Mouse (Mus musculus) layer of hippocampus, postnatal 10 days (tissue): ENCODE data around the gene Adh1. TPM values are rescaled to one million over a fixed set of nuclear protein-coding genes. Genes with fewer than 3 reads are reported as not detected.

Experiments
- DNase-seq, 2 experiments: peaks; one replicate each; pipeline ENCODE4 v3.0.0; 2021; ENCODE audit warnings: low spot score in 2 of 2
- total RNA-seq, 2 experiments: library from RNA; stranded (reverse); gene quantifications; 2 replicates each; pipeline ENCODE4 v1.2.3; 2021

The Adh1 gene
- total RNA-seq, 2 experiments from 2014 or later: 1.4 to 1.7 TPM

- DNase-seq: no peak
These were observed 25.2 kb downstream of the Adh1 start for GRCm38 (mm10) chr3:138285986-138286385.

- no peak for DNase-seq
These were observed 26.9 kb downstream of the Adh1 start for GRCm38 (mm10) chr3:138287686-138288085.

GRCm38 (mm10) chr3:138290672-138291071 lies 29.9 kb downstream of the Adh1 start:
- no peak for DNase-seq

GRCm38 (mm10) chr3:138291529-138292117 lies 30.8 kb downstream of the Adh1 start:
- no peak for DNase-seq

- DNase-seq: no peak
These were observed 32.6 kb downstream of the Adh1 start for GRCm38 (mm10) chr3:138293298-138293895.

- no peak for DNase-seq
These were observed 39.3 kb downstream of the Adh1 start for GRCm38 (mm10) chr3:138300130-138300529.

- DNase-seq: no peak
These were observed 41.9 kb downstream of the Adh1 start for GRCm38 (mm10) chr3:138302676-138303075.

- DNase-seq: no peak
These were observed 43.1 kb downstream of the Adh1 start for GRCm38 (mm10) chr3:138303771-138304488.

GRCm38 (mm10) chr3:138304489-138304871 lies 43.7 kb downstream of the Adh1 start:
- no peak for DNase-seq

GRCm38 (mm10) chr3:138305486-138306289 lies 44.9 kb downstream of the Adh1 start:
- no peak for DNase-seq

GRCm38 (mm10) chr3:138306290-138306683 lies 45.5 kb downstream of the Adh1 start:
- DNase-seq: no peak

GRCm38 (mm10) chr3:138309910-138310309 lies 49.1 kb downstream of the Adh1 start:
- DNase-seq: no peak

GRCm38 (mm10) chr3:138311015-138311414 lies 50.2 kb downstream of the Adh1 start:
- no peak for DNase-seq

GRCm38 (mm10) chr3:138312965-138313364 lies 52.2 kb downstream of the Adh1 start, which contains the start of gene Adh6a:
Adh6a (plus strand) TSS chr3:138313286.
- no peak for DNase-seq

GRCm38 (mm10) chr3:138316908-138317472 lies 56.2 kb downstream of the Adh1 start:
- no peak for DNase-seq

GRCm38 (mm10) chr3:138325001-138325400 lies 64.2 kb downstream of the Adh1 start:
- DNase-seq: no peak

- no peak for DNase-seq
These were observed 64.7 kb downstream of the Adh1 start for GRCm38 (mm10) chr3:138325466-138325865.

- no peak for DNase-seq
These were observed 73.1 kb downstream of the Adh1 start for GRCm38 (mm10) chr3:138333910-138334309.

GRCm38 (mm10) chr3:138334320-138334719 lies 73.5 kb downstream of the Adh1 start:
- no peak for DNase-seq

- no peak for DNase-seq
These were observed 74.8 kb downstream of the Adh1 start for GRCm38 (mm10) chr3:138335566-138335965.

- no peak for DNase-seq
These were observed 75.4 kb downstream of the Adh1 start for GRCm38 (mm10) chr3:138336104-138336754.
